Mouse (Mus musculus) urinary bladder, adult 18-20 months (tissue): Measurements from ENCODE around the gene Golga4.

Source experiments
- DNase-seq, 2 experiments: peaks; one replicate each; pipeline ENCODE4 v3.0.0; 2022; ENCODE audit warnings: low spot score in 2 of 2, mixed read lengths in 2 of 2

The Golga4 gene

GRCm38 (mm10) chr9:118488896-118489578, 17.0 kb upstream of the Golga4 start:
- DNase-seq, result no peak

GRCm38 (mm10) chr9:118489579-118490019, 16.5 kb upstream of the Golga4 start:
- DNase-seq, result peak in 1 of 2 experiments; percentile 59

- no peak for DNase-seq
Measured at GRCm38 (mm10) chr9:118491195-118491594, 14.9 kb upstream of the Golga4 start.

GRCm38 (mm10) chr9:118492932-118493698, 13.0 kb upstream of the Golga4 start:
- DNase-seq, result no peak

GRCm38 (mm10) chr9:118494106-118494505, 12.0 kb upstream of the Golga4 start:
- no peak for DNase-seq

GRCm38 (mm10) chr9:118495933-118496332, 10.1 kb upstream of the Golga4 start:
- DNase-seq, result no peak

GRCm38 (mm10) chr9:118496952-118497351, 9.1 kb upstream of the Golga4 start:
- no peak for DNase-seq

- DNase-seq, result no peak
Measured at GRCm38 (mm10) chr9:118498061-118498460, 8.0 kb upstream of the Golga4 start.

- DNase-seq, result no peak
Measured at GRCm38 (mm10) chr9:118500963-118501362, 5.1 kb upstream of the Golga4 start.

GRCm38 (mm10) chr9:118504656-118505055, 1.4 kb upstream of the Golga4 start:
- no peak for DNase-seq

GRCm38 (mm10) chr9:118506404-118507231, 551 bp downstream of the Golga4 start:
- peak; percentile 22 to 42 for DNase-seq

GRCm38 (mm10) chr9:118507552-118507951, 1.5 kb downstream of the Golga4 start:
- DNase-seq, result no peak

- no peak for DNase-seq
Measured at GRCm38 (mm10) chr9:118508601-118509000, 2.5 kb downstream of the Golga4 start.

GRCm38 (mm10) chr9:118510941-118511690, 5.0 kb downstream of the Golga4 start:
- no peak for DNase-seq

GRCm38 (mm10) chr9:118512681-118513233, 6.7 kb downstream of the Golga4 start:
- peak in 1 of 2 experiments; percentile 53 for DNase-seq

- no peak for DNase-seq
Measured at GRCm38 (mm10) chr9:118515476-118515875, 9.4 kb downstream of the Golga4 start.

GRCm38 (mm10) chr9:118516162-118516561, 10.1 kb downstream of the Golga4 start:
- DNase-seq, result no peak

GRCm38 (mm10) chr9:118517619-118518018, 11.6 kb downstream of the Golga4 start:
- no peak for DNase-seq

- no peak for DNase-seq
Measured at GRCm38 (mm10) chr9:118519101-118519500, 13.0 kb downstream of the Golga4 start.

GRCm38 (mm10) chr9:118520011-118520410, 13.9 kb downstream of the Golga4 start:
- DNase-seq, result no peak

GRCm38 (mm10) chr9:118520858-118521257, 14.8 kb downstream of the Golga4 start:
- no peak for DNase-seq
